Mouse (Mus musculus): Measurements from ENCODE around the gene Slit3. TPM values are rescaled to one million over a fixed set of nuclear protein-coding genes. Genes with fewer than 3 reads are reported as not detected.

Slit3 gene
- total RNA-seq, 2 experiments from 2014 or later, result not detected

DNA sequence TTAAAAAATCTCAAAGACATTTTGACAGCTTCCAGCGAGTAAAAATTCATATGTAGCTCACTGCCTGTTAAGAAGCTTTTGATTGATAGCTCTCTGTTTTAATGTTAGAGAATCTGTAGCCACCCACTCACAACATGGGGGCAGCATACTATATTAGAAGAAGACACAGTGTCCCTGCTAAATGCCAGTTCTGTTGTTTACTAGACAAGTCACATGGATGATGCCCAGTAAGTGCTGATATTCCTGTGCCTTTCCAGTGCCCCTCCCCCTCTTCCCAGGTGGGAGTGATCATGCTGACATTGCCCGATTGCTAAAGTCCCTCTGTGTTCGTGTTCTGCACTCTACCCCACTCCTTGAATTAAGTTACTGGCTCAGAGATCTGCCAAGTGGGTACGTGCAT is 254.0 kb downstream of the Slit3 start:
- no peak for ATAC-seq (replicated peaks; ENCODE audit: low FRiP score, poor library complexity, severe bottlenecking)

DNA sequence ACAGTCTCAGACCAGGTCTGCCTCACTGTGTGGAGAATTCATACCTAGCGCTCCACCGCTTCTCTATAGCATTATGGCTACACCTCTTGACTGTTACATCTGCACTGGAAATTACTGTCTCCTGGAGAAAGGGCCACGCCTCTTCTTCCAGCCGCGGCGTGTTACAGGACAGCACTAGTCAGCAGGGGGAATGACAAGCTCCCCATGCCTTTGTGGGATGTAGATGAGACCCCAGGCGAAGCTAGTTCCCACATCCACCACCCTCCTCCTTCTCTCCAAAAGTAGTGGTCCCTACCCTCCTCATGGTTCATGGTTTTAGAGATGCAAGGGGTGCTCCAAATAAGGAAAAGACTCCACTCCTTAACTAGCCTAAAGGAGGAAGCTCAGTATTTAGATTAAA is 257.8 kb downstream of the Slit3 start:
- no peak for ATAC-seq (replicated peaks; ENCODE audit: low FRiP score, poor library complexity, severe bottlenecking)

DNA sequence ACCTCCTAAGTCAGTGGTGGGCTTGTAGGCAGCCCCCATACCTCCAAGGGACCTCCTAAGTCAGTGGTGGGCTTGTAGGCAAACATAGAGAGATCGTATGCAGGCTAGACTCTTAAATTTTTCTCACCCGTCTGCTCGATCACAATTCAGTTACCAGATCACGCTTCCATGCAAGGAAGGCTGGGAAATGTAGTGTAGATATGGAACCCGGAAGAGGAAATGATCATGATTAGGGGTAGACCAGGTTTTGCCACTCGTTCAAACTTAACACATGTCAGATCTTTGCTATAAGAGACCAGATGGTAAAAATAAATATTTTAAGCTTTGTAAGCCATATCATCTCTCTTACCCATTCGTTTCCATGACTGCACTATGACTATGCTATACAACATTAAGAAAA is 258.4 kb downstream of the Slit3 start:
- ATAC-seq (replicated peaks; ENCODE audit: low FRiP score, poor library complexity, severe bottlenecking), result no peak

DNA sequence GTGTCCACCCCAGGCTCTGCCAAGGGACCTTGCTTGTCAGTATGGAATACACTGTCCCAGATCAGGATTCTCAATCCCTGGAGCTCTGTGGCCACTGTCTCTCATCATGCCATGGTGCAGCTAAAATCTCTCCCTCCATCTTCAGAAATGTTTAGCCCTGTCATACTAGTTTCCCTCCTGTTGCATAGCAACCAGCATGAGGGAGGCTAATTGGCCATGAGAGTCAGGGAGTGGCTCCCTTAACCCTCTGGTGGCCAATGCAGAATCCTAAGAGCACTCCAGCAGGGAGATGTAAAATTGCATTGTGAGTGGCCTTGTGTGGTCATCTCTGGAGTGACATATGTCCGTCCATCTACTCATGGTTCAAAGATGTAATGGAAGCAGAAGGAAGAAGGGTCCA is 259.7 kb downstream of the Slit3 start:
- ATAC-seq (replicated peaks; ENCODE audit: low FRiP score, poor library complexity, severe bottlenecking), result no peak

DNA sequence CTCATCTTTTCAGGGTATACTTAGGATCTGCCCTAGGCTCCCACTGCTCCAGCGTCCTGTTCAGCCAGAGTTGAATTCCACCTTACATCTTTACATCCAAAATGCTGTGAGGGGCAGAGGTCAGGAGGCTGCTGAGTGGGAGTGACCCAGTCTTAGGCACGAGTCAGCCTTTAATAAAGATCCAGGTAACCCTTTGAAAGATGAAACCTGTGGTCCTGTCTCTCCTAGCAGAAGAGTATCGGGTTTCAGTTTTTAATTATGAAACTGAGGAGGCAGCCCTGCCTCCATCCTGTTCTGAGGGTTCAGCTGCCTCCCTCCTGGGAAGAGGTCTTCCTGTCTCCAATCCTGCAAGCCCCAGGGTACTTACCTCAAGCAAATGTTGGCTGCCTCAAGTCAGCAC is 264.4 kb downstream of the Slit3 start:
- ATAC-seq (replicated peaks; ENCODE audit: low FRiP score, poor library complexity, severe bottlenecking), result no peak

DNA sequence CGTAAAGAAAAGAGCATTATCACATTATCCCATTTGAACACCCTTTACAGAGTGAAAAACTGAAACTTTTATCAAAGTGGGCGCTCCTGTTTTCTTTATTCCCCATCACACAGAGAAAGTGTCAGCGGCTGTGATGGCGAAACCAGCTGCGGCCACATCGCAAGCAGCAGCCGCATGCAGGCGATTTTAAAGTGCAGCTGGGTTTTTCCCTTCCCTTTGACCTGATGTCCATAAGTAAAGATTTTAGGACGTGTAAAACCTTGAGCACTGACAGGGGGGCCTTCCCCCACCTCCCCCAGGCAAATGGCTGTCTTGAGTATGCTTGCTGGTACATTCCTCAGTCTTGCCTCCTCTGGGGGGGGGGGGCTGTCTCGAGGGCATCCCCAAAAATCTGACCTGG is 266.8 kb downstream of the Slit3 start:
- no peak for ATAC-seq (replicated peaks; ENCODE audit: low FRiP score, poor library complexity, severe bottlenecking)

DNA sequence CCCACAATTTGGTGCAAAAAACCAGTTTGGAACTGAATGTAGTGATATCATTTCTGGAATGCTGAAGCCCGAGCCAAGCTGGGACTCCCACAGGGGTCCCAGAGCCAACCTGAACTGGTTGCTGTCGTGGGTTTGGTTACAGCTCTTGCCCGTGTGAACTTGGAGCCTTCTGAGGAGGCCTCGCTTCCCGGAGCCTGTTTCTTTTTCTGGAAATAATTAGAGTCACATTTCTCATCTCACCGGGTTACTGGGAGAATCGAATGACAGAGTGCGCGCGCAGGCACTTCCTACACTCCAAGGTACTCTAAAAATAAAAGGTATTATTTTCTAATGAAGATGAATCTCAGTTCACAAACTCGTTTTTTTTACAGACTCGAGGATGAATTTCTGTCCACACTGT is 267.4 kb downstream of the Slit3 start:
- no peak for ATAC-seq (replicated peaks; ENCODE audit: low FRiP score, poor library complexity, severe bottlenecking)

DNA sequence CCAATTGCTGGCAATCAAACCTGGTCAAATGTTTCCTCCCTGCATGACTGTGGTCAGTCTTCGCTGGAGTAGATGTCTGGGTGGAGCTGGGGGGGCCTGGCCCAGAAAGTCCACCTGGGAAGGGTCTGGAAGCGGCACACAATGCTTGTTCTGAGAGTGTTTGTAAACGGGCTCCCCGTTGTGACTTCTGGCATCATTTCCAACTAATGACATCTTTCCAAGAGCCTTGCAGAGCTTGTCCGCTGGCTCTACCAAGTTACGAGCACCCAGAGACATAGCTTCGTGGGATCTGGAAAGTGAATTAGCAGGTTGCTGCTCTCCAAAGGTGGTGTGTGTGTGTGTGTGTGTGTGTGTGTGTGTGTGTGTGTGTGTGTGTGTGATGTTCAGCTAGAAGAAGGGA is 268.3 kb downstream of the Slit3 start:
- ATAC-seq (replicated peaks; ENCODE audit: low FRiP score, poor library complexity, severe bottlenecking), result no peak

DNA sequence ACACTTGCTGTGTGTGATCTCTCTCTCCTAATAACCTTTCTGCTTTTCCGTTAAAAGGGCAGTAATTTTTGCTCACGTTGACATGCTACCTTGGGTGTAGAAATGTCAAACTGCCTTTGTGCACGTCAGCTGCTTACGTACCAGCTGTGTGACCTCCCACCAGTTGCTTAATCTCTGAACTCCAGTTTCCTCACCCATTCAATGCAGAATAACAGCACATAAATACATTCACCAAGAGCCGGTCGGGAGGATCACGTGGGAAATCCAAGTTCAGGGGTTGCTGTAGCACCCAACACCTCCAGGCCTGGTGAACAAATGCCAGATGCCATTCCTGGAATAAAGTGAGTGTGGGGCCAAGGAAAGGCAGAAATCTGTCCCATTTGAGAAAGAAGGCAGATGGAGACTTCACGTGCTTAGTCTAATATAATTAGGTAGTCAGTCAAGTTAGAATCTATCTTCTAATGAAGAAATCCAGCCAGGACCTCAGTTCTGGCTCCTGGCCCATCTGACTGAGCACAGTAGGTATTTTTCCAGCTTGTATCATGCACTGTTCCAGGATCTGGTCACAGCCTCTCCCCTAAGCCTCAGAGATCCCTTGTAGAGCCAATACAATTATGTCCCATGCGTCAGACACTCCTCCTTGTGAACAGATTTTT is 268.9 kb downstream of the Slit3 start:
- no peak for ATAC-seq (replicated peaks; ENCODE audit: low FRiP score, poor library complexity, severe bottlenecking)

DNA sequence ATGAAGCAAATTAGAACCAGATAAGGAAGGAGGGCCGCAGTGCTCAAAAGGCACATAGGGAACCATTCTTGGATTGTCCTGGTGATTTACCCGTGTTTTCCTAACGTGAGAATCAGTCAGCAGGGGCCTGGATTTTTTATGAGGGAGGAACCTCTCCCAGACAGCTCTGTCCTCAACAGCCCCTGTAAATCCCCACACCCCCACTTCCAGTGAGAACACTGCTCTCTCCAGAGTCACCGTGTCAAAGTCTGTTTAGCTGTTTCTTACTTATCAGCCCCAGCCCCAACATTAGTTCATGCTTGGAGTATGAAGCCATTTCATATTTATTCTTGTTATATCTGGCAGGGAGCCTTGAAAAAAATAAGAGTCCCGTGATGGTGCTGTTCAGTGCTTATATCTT is 272.8 kb downstream of the Slit3 start:
- no peak for ATAC-seq (replicated peaks; ENCODE audit: low FRiP score, poor library complexity, severe bottlenecking)

DNA sequence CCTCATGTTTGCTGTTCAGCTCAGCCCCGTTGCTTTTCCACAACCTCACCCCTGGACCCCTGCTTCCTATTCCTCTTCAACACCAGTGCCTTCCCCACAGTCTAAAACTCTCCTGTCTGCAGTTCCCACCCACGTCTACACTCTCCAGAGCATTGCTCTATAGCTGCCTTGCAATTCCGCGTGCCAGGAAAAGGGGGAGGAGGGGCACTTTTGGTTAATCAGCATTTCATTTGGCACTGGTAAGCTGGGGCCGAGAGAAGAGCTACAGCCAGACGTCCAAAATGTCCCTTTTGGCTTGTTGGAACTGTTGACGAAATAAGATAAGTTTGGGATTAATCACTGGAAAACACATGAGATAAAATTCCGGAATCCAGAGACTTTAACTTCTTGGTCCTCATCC is 274.4 kb downstream of the Slit3 start:
- no peak for ATAC-seq (replicated peaks; ENCODE audit: low FRiP score, poor library complexity, severe bottlenecking)

DNA sequence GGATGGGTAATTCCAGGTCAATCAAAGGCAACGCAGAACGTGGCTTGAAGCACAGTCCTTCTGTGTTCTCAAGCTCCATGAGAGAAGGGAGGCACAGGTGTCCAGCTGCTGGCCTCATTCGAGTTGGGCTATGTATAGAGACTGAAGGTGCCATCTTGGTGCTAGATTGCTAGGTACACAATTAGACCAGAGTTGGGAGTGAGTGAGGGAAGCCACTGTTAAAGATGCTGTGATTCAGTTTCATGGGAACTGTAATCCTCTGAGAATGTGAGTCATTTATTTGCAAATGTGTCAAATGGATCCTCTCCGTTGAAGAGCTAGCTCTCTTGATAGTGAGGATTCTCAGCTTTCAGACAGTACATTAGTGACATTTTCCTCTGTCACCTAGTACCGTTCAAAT is 277.3 kb downstream of the Slit3 start:
- ATAC-seq (replicated peaks; ENCODE audit: low FRiP score, poor library complexity, severe bottlenecking), result no peak

DNA sequence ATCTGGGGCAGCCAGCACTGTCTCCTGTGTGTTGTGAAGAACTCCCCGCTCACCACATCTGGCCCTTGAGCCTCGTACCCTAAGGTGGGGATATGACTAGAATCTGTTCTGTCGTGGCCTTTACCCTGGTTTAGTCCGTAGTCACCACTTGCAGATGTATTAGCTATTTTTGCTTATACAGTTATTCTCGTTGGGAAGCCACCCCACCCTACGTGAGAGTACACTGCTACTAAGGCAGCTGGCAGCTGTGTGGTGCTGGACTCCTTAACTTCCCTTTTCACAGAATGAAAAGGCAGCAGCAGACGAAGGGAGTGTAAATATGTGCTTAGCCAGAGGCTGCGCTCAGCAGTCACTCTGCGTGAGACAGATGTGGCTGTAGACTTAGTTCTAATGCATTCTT is 282.5 kb downstream of the Slit3 start:
- ATAC-seq (replicated peaks; ENCODE audit: low FRiP score, poor library complexity, severe bottlenecking), result no peak

DNA sequence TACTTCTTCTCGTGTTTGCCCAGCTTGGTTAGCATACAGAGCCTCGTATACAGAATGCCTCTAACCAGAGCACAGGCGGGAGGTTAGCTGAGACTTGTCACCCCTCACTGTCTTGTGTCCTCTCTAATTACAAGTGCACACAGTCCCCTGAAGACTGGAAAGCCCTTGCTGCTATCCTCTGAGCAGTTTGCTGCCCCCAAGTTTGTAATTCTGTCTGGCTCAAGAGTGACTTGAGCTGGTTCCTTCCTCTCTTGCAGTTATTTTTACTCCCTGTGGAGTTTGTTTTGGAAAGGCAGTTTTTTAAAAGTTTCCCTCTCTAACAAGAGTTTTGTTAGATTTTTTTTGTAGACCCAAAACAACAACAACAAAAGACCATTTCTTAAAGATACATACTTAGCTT is 285.0 kb downstream of the Slit3 start:
- ATAC-seq (replicated peaks; ENCODE audit: low FRiP score, poor library complexity, severe bottlenecking), result no peak

DNA sequence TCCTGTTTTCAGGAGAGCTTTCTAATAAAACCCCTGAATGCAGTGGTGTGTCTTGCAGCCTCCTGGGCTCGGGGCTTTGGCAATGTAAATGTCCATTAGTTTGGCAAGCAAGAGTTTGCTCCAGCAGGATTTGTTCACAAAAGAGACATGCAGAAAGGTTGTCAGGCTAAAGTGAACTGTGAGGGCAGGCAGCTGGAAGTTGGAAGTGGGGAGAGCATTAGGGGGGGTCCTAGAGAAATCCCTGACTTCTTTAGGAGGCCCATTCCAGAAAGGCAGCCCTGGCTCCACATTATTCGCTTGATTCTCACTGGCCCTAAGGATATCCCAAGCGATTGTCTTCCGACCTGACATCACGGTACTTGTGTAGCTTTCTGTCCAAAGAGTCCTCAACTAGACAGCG is 285.5 kb downstream of the Slit3 start:
- no peak for ATAC-seq (replicated peaks; ENCODE audit: low FRiP score, poor library complexity, severe bottlenecking)

DNA sequence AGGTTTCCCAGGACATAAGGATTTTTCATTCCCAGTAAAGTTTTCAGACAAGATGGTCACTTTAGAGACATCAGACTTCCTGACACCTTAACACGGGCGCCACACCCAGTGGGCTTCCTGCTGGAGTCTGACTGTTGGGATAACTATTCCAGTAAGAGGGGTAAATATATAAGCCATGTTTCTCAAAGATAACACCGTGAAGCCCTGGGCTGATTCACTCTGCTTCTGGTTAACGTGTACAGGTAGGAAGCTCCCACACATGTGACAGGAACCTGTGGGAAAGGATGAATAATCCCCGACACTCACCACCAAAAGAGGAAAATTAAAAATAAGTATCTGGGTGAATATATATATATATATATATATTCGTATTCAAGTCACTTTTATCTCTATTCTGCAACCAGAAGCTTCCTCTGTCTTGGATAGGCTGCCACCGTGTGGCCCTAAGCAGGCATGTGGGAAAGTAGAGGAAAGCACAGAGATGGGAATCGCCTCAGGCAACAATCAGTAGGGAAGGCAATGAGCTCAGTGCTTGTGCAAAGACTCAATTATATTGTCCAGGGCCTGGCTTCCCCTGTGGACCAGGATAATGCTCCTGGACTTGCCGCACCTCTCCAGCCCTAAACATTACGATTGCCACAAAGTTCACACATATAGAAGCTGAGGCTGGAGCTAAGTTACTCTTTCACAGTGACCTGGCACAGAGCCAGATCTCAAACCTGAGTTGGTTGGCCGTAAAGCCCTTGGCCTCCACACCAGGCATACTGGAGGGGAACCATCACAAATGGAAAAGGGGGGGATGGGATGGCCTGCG is 286.5 kb downstream of the Slit3 start:
- ATAC-seq (replicated peaks; ENCODE audit: low FRiP score, poor library complexity, severe bottlenecking), result no peak

DNA sequence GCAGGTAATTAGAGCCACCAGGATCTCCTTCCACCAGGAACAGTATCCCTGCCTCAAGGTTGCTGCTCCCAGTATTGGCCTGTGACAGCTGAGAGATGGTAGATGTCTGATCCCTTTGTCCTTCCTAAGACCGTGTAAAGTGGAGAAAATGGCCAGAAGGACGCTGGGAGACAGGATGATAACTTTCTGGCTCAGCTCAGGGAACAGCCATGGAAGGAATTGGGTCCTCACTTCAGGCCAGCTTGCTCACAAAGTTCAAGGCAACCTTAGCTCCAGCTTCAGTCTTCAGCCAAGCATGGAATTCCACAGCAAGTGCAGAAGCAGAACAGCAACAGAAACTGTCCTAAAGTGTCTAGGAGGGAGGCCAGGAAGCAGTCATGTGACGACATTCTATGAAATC is 289.4 kb downstream of the Slit3 start:
- no peak for ATAC-seq (replicated peaks; ENCODE audit: low FRiP score, poor library complexity, severe bottlenecking)

DNA sequence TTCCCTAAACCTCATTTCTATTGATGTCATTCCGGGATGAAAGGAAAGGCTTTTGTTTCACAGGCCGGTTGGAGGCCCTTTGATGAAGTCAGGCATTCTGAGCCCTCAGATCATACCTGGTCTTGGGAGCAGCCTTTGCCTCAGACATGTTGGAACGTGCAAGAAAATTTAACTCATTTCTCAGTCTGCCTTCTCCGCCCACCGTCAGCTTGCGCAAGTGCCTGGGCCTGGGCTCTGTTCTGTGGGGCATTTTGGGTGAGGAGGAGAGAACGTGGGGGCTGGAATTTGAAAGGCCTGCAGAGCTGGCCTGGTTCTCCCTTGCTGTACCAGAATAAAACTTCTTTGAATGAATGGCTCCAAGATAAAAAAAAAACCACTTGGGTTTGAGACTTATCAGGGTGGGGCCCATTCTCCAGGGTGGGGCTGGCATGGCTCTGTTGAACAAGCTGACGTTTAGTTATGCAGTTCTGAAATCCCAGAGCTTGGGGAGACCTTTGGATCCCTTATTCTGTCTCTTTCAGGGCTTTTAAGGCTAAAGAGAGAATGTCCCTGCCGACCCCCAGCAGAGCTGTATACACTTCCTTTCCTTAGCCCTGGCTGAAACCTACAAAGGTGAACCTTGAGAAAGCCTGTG is 294.9 kb downstream of the Slit3 start:
- no peak for ATAC-seq (replicated peaks; ENCODE audit: low FRiP score, poor library complexity, severe bottlenecking)

DNA sequence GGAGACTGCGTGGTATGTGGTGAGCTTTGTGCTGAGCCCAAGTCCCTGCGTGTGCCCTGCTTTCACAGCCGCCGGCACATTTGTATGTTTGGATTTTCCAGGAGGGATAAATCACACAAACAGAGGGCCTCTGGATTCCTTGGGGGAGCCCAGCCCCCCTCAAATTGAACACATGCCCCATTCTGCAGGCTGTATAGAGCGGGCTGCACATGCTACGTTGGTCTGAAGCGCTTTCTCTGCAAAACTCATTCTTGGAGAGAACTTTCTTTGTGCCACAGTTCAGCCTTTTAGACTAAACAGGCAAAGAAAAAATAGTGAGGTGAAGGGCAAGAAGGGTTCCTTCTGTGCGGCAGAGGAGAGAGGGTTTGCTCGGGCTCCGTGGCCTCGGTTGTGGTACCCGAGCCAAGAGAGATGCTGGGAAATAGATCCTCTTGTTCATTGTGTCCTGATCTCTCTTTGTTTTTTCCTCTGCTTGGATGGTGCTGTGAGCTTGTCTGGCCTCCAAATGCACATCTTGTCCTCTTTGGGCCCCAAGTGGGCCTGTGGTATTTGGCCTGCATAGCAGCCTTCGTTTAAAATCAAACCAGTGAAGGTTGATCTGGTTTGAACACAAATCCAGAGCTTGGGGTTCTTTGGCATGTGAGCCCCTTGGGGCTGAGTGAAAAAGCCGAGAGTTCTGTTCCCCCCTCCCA is 295.5 kb downstream of the Slit3 start:
- ATAC-seq (replicated peaks; ENCODE audit: low FRiP score, poor library complexity, severe bottlenecking), result no peak

DNA sequence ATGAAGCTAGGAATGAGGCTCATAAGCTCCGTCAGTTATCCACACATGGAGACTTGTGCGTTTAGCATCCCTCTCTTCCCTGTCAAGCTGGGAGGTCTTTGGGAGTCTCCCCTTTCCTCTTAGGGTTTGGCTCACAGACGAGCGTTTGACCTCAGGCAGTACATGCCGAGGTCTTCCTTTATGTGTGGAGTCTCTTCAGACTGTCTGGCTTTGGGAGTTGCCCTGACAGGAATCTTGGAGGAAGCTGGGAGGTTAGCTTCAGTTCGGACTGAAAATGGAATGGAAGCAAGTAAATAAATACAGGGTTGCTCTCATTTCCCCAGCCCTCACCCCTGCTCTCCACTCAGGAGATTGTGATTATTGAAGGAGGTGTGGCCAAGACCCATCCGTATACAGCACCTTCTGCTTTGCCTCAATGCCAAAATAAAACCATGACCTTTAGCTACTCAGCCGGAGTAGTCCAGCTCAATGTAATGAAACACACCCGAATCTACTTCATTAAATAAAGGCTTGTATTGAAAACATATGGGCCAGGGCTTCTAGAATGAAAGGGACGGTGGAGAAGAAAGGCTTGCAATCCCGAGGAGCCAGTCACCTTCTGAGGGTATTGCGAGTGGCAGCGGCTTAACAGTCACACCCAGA is 297.0 kb downstream of the Slit3 start:
- no peak for ATAC-seq (replicated peaks; ENCODE audit: low FRiP score, poor library complexity, severe bottlenecking)

Data from erythroblast, adult 5-6 weeks (primary cell).